Comparison of ENCODE assay signal across 24 mouse cellular contexts in the genomic region with DNA sequence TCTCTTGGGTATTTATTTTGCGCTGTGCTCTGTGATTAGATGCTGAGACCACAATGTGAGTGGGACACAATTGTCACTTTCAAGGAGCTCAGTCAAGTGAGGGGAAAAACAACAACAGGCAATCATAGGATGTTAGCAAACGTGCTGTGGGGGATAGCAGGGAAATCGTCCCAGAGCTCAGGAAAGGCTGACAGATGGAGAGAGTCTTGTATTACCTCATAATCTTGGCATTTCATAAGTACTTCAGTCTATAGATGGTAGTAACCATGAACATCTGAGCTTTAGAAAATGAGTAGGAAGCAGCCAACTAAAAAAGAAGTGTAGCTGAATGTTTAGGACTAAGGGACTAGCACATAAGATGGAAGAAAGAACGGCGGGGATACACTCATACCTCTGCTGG.
DNase-seq lines count a peak whose midpoint lies in the region; ATAC-seq and TF ChIP-seq lines count a peak whose summit lies in the region.
"Had no signal": no experiment of that assay in that cellular context is flagged by ENCODE, and none has a peak within 500 bp of the region (broad histone marks: within the 10 kb centered on the region; RNA-seq: fewer than 3 reads in every experiment).

No protein-coding gene starts in this region.

- no peak overlapping the region for H3K4me3 ChIP-seq in left cerebral cortex, adult 2 months
- H3K4me3 ChIP-seq in lung, postnatal 0 days (ENCODE audit: low read depth, low read length), result no peak overlapping the region
- H3K4me3 ChIP-seq: embryonic facial prominence, embryonic 12.5 days; heart, embryonic 13.5 days; limb, embryonic 15.5 days had no signal

- H3K36me3 ChIP-seq in lung, postnatal 0 days (ENCODE audit: insufficient read depth, low read length), result no peaks in the 10 kb centered on the region
- H3K36me3 ChIP-seq: embryonic facial prominence, embryonic 12.5 days; heart, embryonic 13.5 days; limb, embryonic 15.5 days had no signal

- WGBS in lung, postnatal 0 days, result 38% methylated on average over 5 of the region's 5 CpGs

- intact Hi-C loops in left cerebral cortex, adult 2 months (cut with DNase I), result loop anchor here (1.0 to 5.0 kb wide), 5 partner anchors 20 to 1255 kb away; no protein-coding TSS in a partner anchor
- intact Hi-C loops in left cerebral cortex, postnatal 4 days (cut with DNase I), result loop anchor here (10.0 kb wide), 1 partner anchor 1253 kb away; no protein-coding TSS in a partner anchor

- peak; percentile 49 to 67 for DNase-seq in frontal cortex, adult 2 months (ENCODE audit: extremely low spot score in 1 of 2, low spot score in 1 of 2)
- no peak for DNase-seq in frontal cortex, postnatal 25 days (ENCODE audit: low spot score in 2 of 2)
- no peak for DNase-seq in left cerebral cortex, adult 2 months (ENCODE audit: extremely low spot score in 1 of 2, low spot score in 2 of 2)
- DNase-seq in left cerebral cortex, postnatal 4 days, result no peak
- DNase-seq in lung, postnatal 0 days (ENCODE audit: low spot score), result peak; percentile 18
- no peak for DNase-seq in lung, postnatal 36 days
- DNase-seq: adrenal gland, adult 2 months; B cell, adult 2 months; cerebellum, adult 18-20 months; forebrain, postnatal 0 days; gastrocnemius, postnatal 14 days; heart, adult 18-20 months; heart, postnatal 14 days; kidney, adult 9 months; kidney, postnatal 14 days; lung, postnatal 14 days; thymus, postnatal 36 days had no signal

- no peak for TF ChIP-seq CTCF in left cerebral cortex, adult 2 months (IDR thresholded peaks at IDR 0.05)
- no peak for TF ChIP-seq CTCF in lung, postnatal 0 days (IDR thresholded peaks at IDR 0.05)

- H3K9me3 ChIP-seq in lung, postnatal 0 days (ENCODE audit: low read length), result no peaks in the 10 kb centered on the region; the same call in 1 of the 2 replicates
- H3K9me3 ChIP-seq: embryonic facial prominence, embryonic 12.5 days; heart, embryonic 13.5 days; limb, embryonic 15.5 days had no signal

- H3K27ac ChIP-seq in left cerebral cortex, adult 2 months, result peak overlapping the region; percentile 47
- no peak overlapping the region for H3K27ac ChIP-seq in lung, postnatal 0 days (ENCODE audit: low read length)
- H3K27ac ChIP-seq: embryonic facial prominence, embryonic 12.5 days; heart, embryonic 13.5 days; hindbrain, postnatal 0 days; limb, embryonic 15.5 days; liver, embryonic 14.5 days had no signal

- H3K4me2 ChIP-seq in lung, postnatal 0 days (replicated peaks; ENCODE audit: low read depth, low read length), result no peak overlapping the region
- H3K4me2 ChIP-seq: embryonic facial prominence, embryonic 12.5 days; heart, embryonic 13.5 days; limb, embryonic 15.5 days had no signal

- H3K9ac ChIP-seq in lung, postnatal 0 days (replicated peaks; ENCODE audit: low read depth), result no peak overlapping the region
- H3K9ac ChIP-seq: embryonic facial prominence, embryonic 12.5 days; forebrain, postnatal 0 days; heart, embryonic 13.5 days; limb, embryonic 15.5 days; liver, embryonic 14.5 days had no signal

- H3K27me3 ChIP-seq in lung, postnatal 0 days (replicated peaks; ENCODE audit: insufficient read depth, low read length), result no peaks in the 10 kb centered on the region
- H3K27me3 ChIP-seq: embryonic facial prominence, embryonic 12.5 days; heart, embryonic 13.5 days; limb, embryonic 15.5 days had no signal

- no peak for TF ChIP-seq EP300 in lung, postnatal 0 days (IDR thresholded peaks at IDR 0.05)

- no peaks in the 10 kb centered on the region for H3K4me1 ChIP-seq in lung, postnatal 0 days (ENCODE audit: insufficient read depth, low read depth, low read length)
- H3K4me1 ChIP-seq: embryonic facial prominence, embryonic 12.5 days; heart, embryonic 13.5 days; limb, embryonic 15.5 days had no signal

- no peak for ATAC-seq in lung, postnatal 0 days
- no peak for ATAC-seq in CD4-positive, CD25-positive, alpha-beta regulatory T cell, adult 4 months
- ATAC-seq: intestine, embryonic 16.5 days had no signal

Comparison
In these comparisons a context has a peak if more than half of its experiments do, and no peak if none do; other contexts are left out.
1. DNase-seq: peak in frontal cortex, adult 2 months (2 of 2) and lung, postnatal 0 days (single experiment); none in frontal cortex, postnatal 25 days (0 of 2), left cerebral cortex, adult 2 months (0 of 2), left cerebral cortex, postnatal 4 days (single experiment) and lung, postnatal 36 days (single experiment).